Mouse (Mus musculus): ENCODE results near the gene Pex6.

GRCm38 (mm10) chr17:46728496-46728895 is 17.2 kb downstream of the Pex6 start:
- TF ChIP-seq CTCF (IDR thresholded peaks at IDR 0.05; ENCODE audit: borderline replicate concordance, control insufficient read depth, extremely low read depth, insufficient read depth, low read length, poor library complexity) (no peak), POLR2A (IDR thresholded peaks at IDR 0.05; ENCODE audit: control insufficient read depth, extremely low read depth, insufficient read depth, low read length, poor library complexity) (no peak)

All from thymus, adult 2 months (tissue).